Mouse (Mus musculus) gastrocnemius, postnatal 14 days (tissue): ENCODE measurements at regions not wholly inside any gene's neighbourhood (a gene's known extent, or its start where the extent isn't known, plus 50 kb on each side); places are given as distances from the start of the nearest gene placed in this dataset.

Source experiments
- DNase-seq: peaks from one replicate; pipeline ENCODE4 v3.0.0; 2021; ENCODE audit warnings: mixed read lengths
- intact Hi-C: fragments of 180-260 bp; cut with DNase I; formaldehyde crosslinking; loops from one replicate; pipeline ENCODE4 v1.15.1; 2025; ENCODE audit warnings: low total_unique reads

- intact Hi-C loops: no loop called here
Measured at GRCm38 (mm10) chr3:37879056-37879455, 154.8 kb upstream of the Gm5148 start.

GRCm38 (mm10) chr3:37876016-37876765 lies 151.9 kb upstream of the Gm5148 start:
- DNase-seq: no peak
- intact Hi-C loops: no loop called here

More at GRCm38 (mm10) chr3:37879056-37879455, 154.8 kb upstream of the Gm5148 start:
- DNase-seq: no peak

- DNase-seq: peak; percentile 82
- intact Hi-C loops: no loop called here
Measured at GRCm38 (mm10) chr3:37875331-37876015, 151.2 kb upstream of the Gm5148 start.

DNA sequence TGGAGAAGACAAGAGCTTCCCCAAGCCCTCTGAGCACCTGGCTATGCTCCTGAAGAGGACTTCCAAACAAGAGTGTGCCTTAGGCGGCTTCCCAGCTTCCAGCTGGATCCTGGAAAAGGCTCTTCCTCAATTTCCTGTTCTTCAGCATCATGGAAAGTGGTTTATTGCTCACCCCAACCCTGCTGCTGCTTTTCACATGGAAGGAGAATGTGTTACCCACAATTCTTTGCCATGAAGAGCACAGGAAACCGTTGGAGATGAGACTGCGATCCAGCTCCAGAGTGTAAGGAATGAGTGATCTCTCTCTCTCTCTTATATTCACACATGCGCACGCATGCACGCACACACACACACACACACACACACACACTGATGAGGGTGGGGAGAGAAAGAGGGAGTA lies 150.6 kb upstream of the Gm5148 start:
- intact Hi-C loops: no loop called here
- peak; percentile 26 for DNase-seq

GRCm38 (mm10) chr3:37874346-37874745 lies 150.1 kb upstream of the Gm5148 start:
- no peak for DNase-seq
- intact Hi-C loops: no loop called here

DNA sequence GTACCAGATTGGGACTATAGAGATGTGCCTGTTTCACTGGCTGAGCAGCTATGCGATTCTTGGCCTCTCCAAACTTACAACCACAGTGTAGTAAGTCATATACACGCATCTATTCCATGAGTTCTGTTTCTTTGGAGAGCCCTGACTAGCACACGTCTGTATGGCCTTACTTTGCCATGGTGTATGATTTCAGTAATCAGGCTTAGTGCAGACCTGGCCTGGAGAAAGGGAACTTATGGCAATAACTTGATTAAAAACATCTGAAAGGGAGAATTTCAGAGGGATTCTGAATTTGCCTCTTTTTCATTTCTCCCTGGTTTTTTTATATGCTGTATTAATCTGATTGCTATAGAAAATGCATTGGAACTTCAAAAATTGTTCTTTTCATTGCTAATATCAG lies 148.0 kb upstream of the Gm5148 start:
- intact Hi-C loops: no loop called here
- DNase-seq: no peak

DNA sequence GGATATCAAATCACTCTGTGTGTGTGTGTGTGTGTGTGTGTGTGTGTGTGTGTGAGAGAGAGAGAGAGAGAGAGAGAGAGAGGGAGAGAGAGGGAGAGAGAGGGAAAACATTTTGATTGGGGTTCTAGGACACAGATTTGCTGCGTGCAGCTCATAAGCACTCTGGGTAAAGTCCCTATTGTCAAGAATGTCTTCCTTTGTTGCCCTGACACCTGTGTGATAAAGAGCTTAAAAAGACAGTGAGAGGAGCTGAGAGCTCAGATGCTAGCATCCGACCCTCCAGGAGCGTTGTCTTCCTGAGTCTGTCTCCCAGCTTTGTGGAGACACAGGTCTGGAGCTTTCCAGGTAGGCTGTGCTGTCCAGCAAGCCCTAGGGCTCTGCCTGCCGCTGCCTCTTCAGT lies 146.8 kb upstream of the Gm5148 start:
- intact Hi-C loops: no loop called here
- DNase-seq: no peak

DNA sequence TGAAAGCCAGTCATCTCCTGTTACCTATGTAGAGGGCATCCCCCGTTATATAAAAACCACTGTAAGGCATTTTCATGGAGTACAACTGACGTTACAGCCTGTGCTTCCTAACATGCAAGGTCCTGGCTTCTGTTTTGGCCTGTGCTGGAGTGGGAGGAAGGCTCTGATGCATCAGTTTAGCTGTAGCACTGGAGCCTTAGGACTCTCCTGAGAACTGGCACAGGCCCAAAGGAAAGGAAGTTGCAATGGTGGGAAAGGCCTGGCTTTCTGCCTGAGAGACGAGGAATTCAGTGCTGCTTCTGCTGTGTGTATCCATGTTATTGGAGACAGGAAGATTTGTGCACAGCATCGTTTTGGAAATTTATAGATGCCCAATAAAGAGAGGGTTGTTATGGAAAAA lies 144.2 kb upstream of the Gm5148 start:
- DNase-seq: no peak

GRCm38 (mm10) chr3:37862756-37863155 lies 138.5 kb upstream of the Gm5148 start:
- no peak for DNase-seq
- intact Hi-C loops: no loop called here

More for the DNA sequence above, 144.2 kb upstream of the Gm5148 start:
- intact Hi-C loops: no loop called here

DNA sequence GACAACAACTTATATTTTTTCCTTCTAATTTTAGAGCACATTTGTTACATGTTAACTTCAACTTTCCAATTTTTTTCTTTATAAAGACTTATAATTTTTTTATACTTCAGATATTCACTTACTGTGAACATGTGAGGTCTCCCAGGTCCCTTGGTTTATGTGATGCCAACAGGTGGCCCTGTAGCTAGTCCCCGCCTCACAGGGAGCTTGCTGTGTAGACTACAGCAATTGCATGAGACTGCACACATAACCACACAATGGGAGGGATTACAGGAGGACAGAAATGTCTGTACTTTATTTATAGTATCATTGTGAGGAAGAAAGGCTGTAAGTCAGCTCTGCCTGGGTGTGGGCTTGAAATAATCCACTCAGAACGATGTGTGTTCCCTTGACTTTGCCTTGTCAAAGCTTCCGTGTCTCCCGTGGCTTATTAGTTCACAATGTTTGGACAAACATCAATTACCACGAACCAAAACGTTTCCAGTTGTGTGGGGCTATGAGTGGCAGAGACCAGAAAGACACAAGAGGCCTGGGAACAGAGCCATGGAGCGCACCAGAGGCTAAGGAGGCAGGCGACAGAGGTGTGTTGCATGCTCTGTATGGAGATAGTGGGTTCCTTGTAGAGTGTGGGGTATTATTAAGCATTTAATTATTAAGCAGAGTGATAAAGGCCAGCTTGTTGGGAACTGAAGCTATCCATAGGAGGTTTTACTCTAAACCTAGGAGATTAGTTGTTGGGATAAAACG lies 136.6 kb upstream of the Gm5148 start:
- intact Hi-C loops: no loop called here
- no peak for DNase-seq

DNA sequence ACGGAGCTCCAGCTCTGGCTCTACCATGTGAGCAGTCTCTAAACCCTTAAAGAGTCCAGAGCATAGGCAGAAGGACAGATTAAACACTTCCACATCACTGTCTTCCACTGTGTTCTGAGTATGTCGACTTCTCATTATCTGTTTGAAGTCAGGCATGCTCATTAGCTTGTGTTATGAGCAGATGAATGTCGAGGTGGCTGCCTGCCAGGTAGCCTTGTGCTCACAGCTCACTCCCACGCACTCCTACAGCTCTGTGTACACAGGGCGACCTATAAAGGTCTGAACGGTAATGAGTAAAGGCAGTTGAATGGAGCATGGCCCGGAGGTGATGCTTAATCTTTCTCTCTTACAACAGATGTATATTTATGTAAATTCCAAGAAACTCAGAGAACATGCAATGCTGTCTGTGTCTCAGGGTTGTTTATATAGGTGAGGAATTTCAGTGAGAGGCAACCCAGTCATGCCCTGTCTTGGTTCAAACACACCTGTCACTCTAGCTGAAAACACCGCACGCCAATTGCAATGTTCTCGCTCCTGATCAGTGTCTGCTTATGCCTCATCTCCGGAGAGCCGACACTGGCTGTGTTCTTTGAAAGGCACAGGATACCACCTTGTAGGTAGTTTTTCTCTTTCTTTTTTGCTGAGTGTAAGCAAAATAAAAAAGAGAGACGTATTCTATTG lies 135.9 kb upstream of the Gm5148 start:
- no peak for DNase-seq
- intact Hi-C loops: no loop called here

GRCm38 (mm10) chr3:37858624-37859302 lies 134.5 kb upstream of the Gm5148 start:
- no peak for DNase-seq
- intact Hi-C loops: no loop called here

- intact Hi-C loops: no loop called here
- DNase-seq: no peak
Measured at GRCm38 (mm10) chr3:37846191-37847003, 122.1 kb upstream of the Gm5148 start.

GRCm38 (mm10) chr3:37845313-37846023 lies 121.2 kb upstream of the Gm5148 start:
- peak; percentile 50 for DNase-seq
- intact Hi-C loops: no loop called here

DNA sequence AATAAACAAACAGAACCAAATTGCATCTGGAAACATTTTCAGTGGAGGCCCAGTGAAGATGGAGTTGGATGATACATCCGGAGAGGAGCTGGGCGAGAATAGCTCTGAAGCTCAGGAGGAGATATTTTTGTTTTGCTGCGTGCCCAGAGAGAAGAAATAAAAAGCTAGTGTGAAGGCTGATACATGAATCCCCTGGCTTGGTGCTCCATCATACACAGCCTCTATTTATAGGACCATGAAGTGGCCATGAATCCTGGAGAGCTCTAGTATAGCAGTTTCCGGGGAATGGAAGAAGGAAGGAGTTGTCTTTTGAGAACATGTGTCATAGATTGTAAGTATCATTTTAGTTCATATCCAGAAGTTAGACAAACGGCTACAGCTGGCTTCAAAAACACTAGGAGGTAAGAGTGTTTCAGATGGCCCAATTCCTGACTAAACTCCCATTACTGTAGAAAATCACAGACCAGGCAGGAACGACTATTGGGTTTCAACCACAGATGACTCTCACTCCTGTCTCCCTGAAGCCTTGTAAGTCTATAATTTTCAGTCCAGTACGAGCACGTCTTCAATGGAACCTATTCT lies 120.5 kb upstream of the Gm5148 start:
- DNase-seq: no peak
- intact Hi-C loops: no loop called here

- no peak for DNase-seq
- intact Hi-C loops: no loop called here
Measured at GRCm38 (mm10) chr3:37842289-37842688, 118.0 kb upstream of the Gm5148 start.

- intact Hi-C loops: no loop called here
- DNase-seq: peak; percentile 80
Measured at GRCm38 (mm10) chr3:37838896-37839295, 114.6 kb upstream of the Gm5148 start.

- intact Hi-C loops: no loop called here
- DNase-seq: no peak
Measured at GRCm38 (mm10) chr3:37836749-37837148, 112.5 kb upstream of the Gm5148 start.
